Mouse (Mus musculus) testis, adult 2 months (tissue): ENCODE measurements around the gene Spata33.

ENCODE experiments used
- CTCF ChIP-seq: fragments of 200-500 bp; IDR thresholded peaks from 2 replicates; pipeline ENCODE4 v1.5.1; 2012; ENCODE audit warnings: low read depth, mild to moderate bottlenecking, inconsistent platforms, low read length, moderate library complexity; ENCODE audit not compliant: control insufficient read depth, insufficient read depth, insufficient replicate concordance
- POLR2A ChIP-seq: fragments of 200-500 bp; IDR thresholded peaks from 2 replicates; pipeline ENCODE4 v1.6.1; 2012; ENCODE audit warnings: low read depth, mild to moderate bottlenecking, inconsistent platforms, low read length, moderate library complexity; ENCODE audit not compliant: control insufficient read depth

DNA sequence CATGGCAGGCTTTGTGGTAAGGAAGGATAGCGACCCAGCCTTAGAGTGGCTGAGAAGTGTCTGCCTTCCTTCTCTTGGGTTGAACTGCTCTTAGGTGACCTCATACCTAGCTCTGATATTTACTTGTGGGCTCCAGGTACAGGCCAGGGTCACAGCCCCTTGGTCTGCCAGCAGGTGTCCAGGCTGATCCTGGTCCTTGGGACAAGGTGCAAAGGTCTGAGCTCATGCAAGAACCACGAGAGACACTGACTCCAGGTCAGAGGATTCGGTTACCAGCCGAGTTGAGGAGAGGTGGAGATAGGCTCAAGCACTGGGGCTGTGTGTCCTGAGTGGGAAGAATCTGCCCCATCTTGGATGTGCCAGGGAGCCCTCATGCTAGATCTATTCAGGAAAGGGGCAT, 31.8 kb downstream of the Spata33 start:
- no peak for TF ChIP-seq POLR2A
- no peak for TF ChIP-seq CTCF
